Mouse (Mus musculus): Measurements from ENCODE around the gene Dvl3.

DNA sequence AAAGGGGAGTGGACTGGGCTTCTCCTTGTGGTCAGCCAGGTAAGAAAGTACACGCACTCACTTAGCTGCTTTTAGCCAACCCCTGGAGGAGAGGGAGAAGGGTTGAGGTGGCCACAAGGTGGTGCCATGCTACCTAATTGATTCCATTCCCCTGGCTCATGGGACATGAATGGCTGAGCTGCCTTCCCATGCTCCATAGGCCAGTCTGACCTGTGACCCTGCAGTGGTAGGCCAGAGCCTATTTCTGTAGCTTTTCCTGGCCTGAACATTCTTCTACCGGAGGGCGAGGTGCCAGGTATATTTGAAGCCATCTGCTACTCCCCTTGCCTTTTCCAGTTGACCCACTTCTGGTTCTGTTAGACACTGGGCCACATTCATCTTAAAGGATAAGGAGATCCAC is 7.4 kb upstream of the Dvl3 start:
- peak; percentile 76 for TF ChIP-seq CTCF (IDR thresholded peaks at IDR 0.05; ENCODE audit: low read depth)
- no peak for TF ChIP-seq EP300 (optimal IDR thresholded peaks at IDR 0.05)

Measured in stomach, postnatal 0 days (tissue).